ENCODE assay signal across 13 mouse cellular contexts in genomic region chr17:5722802-5723201, GRCm38 (mm10).
A peak's percentile ranks its signal among the peaks of the same experiment; 100 is the strongest.
DNase-seq lines count a peak whose midpoint lies in the region; ATAC-seq and TF ChIP-seq lines count a peak whose summit lies in the region.
"Had no signal": no experiment of that assay in that cellular context is flagged by ENCODE, and none has a peak within 500 bp of the region (broad histone marks: within the 10 kb centered on the region; RNA-seq: fewer than 3 reads in every experiment).

No protein-coding gene starts in this region.

- H3K9ac ChIP-seq in kidney, embryonic 15.5 days = no peak overlapping the region
- no peak overlapping the region for H3K9ac ChIP-seq in intestine, embryonic 15.5 days
- H3K9ac ChIP-seq: limb, embryonic 12.5 days; lung, embryonic 15.5 days had no signal

- DNase-seq in kidney, adult 8-10 months = no peak
- DNase-seq in 3T3-L1 (ENCODE audit: low read depth, low spot score) (peak; percentile 16), G1E (ENCODE audit: low spot score) (no peak)
- no peak for DNase-seq in urinary bladder, postnatal 10 days (ENCODE audit: low spot score)
- DNase-seq in kidney, adult 9 months = no peak
- DNase-seq: cerebellum, adult 2 months; heart, postnatal 10 days; layer of hippocampus, adult 9-11 months had no signal

- H3K9me3 ChIP-seq in kidney, embryonic 15.5 days (replicated peaks) = no peaks in the 10 kb centered on the region
- peaks cover 5% of the 10 kb centered on the region; the same call in 1 of the 2 replicates for H3K9me3 ChIP-seq in G1E (replicated peaks)
- H3K9me3 ChIP-seq in intestine, embryonic 15.5 days = no peaks in the 10 kb centered on the region
- H3K9me3 ChIP-seq: limb, embryonic 12.5 days; lung, embryonic 15.5 days had no signal

- H3K4me1 ChIP-seq in kidney, embryonic 15.5 days = peaks cover 8% of the 10 kb centered on the region; the same call in 1 of the 2 replicates
- H3K4me1 ChIP-seq in G1E (ENCODE audit: insufficient read depth, low read depth, low read length) = no peaks in the 10 kb centered on the region
- H3K4me1 ChIP-seq in intestine, embryonic 15.5 days (replicated peaks) = 0 out of 2 replicates have a peak, but pooled peaks cover 3% of the 10 kb centered on the region
- H3K4me1 ChIP-seq: lung, embryonic 15.5 days had no signal

- no peaks in the 10 kb centered on the region for H3K27me3 ChIP-seq in kidney, embryonic 15.5 days
- H3K27me3 ChIP-seq in G1E (ENCODE audit: insufficient read depth, low read length) = no peaks in the 10 kb centered on the region
- H3K27me3 ChIP-seq in intestine, embryonic 15.5 days (replicated peaks) = no peaks in the 10 kb centered on the region
- H3K27me3 ChIP-seq: limb, embryonic 12.5 days; lung, embryonic 15.5 days had no signal

- peak overlapping the region; percentile 43; the same call in 1 of the 2 replicates for H3K27ac ChIP-seq in kidney, embryonic 15.5 days
- H3K27ac ChIP-seq in intestine, embryonic 15.5 days = peak overlapping the region; percentile 74; the same call in 1 of the 2 replicates
- H3K27ac ChIP-seq: lung, embryonic 15.5 days had no signal

- peak; percentile 27; the same call in 1 of the 2 replicates for TF ChIP-seq CTCF in G1E (IDR thresholded peaks at IDR 0.05; ENCODE audit: low read depth, low read length)

- H3K4me3 ChIP-seq in kidney, embryonic 15.5 days (replicated peaks) = no peak overlapping the region
- no peak overlapping the region for H3K4me3 ChIP-seq in G1E (ENCODE audit: low read depth, low read length)
- no peak overlapping the region for H3K4me3 ChIP-seq in intestine, embryonic 15.5 days (replicated peaks)
- H3K4me3 ChIP-seq: limb, embryonic 12.5 days; lung, embryonic 15.5 days had no signal

- H3K36me3 ChIP-seq in kidney, embryonic 15.5 days = no peaks in the 10 kb centered on the region
- peaks cover 25% of the 10 kb centered on the region for H3K36me3 ChIP-seq in G1E (replicated peaks)
- H3K36me3 ChIP-seq in intestine, embryonic 15.5 days = no peaks in the 10 kb centered on the region
- H3K36me3 ChIP-seq: limb, embryonic 12.5 days; lung, embryonic 15.5 days had no signal

- H3K4me2 ChIP-seq in kidney, embryonic 15.5 days = no peak overlapping the region
- no peak overlapping the region for H3K4me2 ChIP-seq in intestine, embryonic 15.5 days (replicated peaks)
- H3K4me2 ChIP-seq: limb, embryonic 12.5 days; lung, embryonic 15.5 days; midbrain, embryonic 11.5 days had no signal

- 96% methylated on average over 2 of the region's 2 CpGs for WGBS in kidney, embryonic 15.5 days
- WGBS in intestine, embryonic 15.5 days = 83% methylated on average over 2 of the region's 2 CpGs

- ATAC-seq in kidney, embryonic 15.5 days (replicated peaks; ENCODE audit: low FRiP score) = no peak
- no peak for ATAC-seq in G1E (ENCODE audit: extremely low read depth, insufficient number of reproducible peaks, low FRiP score, poor library complexity, severe bottlenecking)
- no peak for ATAC-seq in intestine, embryonic 15.5 days
